Mouse (Mus musculus): ENCODE measurements around the gene Mob2.

DNA sequence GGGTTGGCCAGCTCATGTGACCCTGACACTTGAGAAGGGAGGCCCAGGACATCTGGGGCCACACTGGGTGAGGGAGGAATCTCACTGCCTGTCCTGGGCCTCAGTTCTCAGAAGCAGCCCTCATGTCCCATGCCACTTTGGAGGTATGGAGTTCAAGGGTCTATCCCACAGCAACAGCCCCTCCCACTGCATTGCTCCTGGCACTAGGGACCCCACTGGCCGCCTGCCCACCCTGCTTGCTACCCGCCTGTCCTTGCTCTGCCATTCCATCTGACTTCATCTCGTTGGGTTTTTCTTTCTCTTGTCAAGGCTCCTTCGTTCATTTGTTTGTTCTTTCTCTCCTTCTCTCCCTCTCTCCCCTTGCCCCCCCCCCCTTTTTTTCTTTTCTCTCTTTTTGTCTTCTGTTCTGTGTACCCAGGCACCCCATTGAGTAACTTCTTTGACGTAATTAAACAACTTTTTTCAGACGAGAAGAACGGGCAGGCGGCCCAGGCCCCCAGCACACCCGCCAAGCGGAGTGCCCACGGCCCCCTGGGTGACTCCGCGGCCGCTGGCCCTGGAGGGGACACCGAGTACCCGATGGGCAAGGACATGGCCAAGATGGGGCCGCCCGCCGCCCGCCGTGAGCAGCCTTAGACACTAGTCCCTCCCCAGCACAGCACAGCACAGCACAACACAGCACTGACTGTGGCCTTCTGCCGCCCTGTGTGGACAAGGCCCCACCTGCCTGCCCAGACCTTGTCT is 59.1 kb downstream of the Mob2 start:
- no peak for TF ChIP-seq EP300 (optimal IDR thresholded peaks at IDR 0.05)
- TF ChIP-seq CTCF (IDR thresholded peaks at IDR 0.05; ENCODE audit: low read depth): no peak
